Mouse (Mus musculus) cerebellum, adult 9-10 months (tissue): ENCODE results near the gene Intu.

Source experiments
- DNase-seq: peaks from one replicate; pipeline ENCODE4 v3.0.0; 2022

Gene Intu

GRCm38 (mm10) chr3:40685855-40686515 lies 154.9 kb downstream of the Intu start:
- DNase-seq, result no peak

DNA sequence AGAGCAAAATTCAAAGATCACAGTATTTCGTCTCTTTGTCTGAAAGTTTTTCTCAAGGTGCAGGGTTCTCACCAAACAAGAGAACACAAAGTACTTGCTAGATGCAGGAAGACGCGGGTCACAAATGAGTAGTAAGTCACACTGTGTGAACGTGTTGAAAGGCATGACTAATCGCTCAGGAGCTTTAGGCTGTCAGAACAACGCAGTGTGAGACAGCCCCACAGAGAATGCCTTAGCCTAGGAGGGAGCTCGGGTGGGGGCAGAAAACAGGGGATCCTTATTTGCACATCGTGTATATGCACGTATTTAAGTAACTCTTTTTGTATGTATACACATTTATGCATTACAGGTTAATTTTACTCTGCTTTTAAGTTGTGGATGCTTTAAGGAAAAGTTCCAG lies 155.8 kb downstream of the Intu start:
- DNase-seq, result no peak

GRCm38 (mm10) chr3:40687588-40687987 lies 156.5 kb downstream of the Intu start:
- DNase-seq, result no peak

DNA sequence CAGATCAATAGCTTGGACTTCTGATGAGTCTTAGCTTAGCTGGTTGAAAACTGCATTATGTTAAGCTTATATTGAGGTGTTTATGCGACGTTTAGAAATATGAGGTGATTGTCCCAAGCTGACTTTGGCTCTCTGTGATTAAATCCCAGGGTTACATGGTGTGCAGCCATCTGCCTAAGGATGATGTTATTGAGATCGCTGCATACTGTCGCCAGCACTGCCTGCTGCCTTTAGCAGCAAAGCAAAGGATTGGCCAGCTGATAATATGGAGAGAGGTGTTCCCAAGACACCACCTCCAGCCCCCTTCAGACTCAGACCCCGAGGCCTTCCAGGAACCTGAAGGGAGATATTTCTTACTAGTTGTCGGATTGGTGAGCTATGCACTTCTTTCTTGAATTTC lies 160.5 kb downstream of the Intu start:
- DNase-seq, result peak; percentile 71

DNA sequence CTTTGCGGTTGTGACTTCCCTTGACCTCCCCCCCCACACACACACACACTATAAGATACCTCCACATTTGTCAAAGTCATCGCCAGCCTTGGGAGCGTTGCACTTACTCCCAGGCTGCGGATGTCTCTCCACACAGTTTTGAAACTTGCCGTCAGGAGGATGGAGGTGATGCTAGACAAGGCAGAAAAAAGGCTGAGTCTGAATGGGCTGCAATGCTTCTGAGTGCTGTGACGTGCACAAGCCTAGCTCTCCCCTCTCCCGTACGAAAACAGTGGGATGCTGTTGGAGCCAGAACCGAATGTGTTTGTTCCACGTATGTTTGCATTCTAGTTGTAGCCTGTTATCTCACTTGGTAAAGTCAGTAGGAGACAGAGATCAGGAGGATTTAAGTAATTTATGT lies 162.3 kb downstream of the Intu start:
- DNase-seq, result no peak

GRCm38 (mm10) chr3:40693960-40694359 lies 162.9 kb downstream of the Intu start:
- DNase-seq, result no peak

DNA sequence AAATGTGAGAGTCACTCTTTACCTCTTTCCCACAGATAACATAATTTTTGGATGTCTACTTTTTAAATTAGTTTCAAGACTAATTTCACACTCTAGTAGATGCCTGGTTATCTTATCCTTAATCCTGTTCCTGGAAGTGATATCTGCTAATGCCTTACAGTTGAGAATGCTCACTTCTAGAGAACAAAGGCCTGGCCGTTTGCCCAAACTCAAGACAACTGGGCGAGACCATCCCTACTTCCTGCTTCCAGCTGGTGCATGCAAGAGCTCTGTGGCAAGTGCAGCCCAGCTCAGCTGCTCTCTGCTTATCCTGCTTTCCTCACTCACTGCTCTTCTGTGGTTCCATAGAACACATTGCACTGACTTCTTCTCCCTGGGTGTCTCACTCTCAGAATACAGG lies 163.4 kb downstream of the Intu start:
- no peak for DNase-seq

DNA sequence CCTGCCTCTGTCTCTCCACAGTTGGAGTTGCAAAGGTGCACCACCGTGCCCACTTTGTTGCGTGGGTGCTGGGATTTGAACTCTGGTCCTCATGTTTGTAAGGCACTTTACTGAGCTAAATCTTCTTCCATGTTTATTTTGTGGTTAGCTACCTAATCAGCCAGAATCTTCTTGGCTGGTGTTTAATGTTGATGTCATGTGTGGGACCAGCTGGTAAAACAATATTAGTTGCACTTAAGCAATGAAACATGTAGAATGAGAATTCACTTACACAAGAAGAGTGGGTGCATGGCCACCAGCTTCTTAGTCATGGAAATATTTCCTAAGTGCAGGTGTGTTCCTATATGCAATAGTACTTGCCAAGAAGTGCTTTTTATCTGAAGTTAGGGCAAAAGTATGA lies 164.1 kb downstream of the Intu start:
- no peak for DNase-seq

DNA sequence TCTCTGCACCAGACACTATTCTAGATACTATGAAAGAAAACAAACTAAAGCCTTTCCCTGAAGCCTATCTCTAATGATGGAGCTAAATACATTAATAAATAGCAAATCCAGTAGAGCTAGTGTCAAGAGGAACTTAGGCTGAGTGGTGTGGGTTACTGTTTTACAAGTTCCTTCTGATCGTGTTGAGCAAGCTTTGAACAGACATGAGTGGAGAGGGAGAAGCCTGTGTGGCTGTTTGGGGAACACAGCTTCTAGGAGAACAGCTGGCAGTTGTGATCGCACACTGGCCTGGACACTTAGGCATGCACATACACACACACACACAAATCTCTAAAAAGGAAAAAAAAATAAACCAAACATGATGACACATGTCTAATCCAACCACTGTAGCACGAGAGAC lies 167.7 kb downstream of the Intu start:
- DNase-seq, result no peak

DNA sequence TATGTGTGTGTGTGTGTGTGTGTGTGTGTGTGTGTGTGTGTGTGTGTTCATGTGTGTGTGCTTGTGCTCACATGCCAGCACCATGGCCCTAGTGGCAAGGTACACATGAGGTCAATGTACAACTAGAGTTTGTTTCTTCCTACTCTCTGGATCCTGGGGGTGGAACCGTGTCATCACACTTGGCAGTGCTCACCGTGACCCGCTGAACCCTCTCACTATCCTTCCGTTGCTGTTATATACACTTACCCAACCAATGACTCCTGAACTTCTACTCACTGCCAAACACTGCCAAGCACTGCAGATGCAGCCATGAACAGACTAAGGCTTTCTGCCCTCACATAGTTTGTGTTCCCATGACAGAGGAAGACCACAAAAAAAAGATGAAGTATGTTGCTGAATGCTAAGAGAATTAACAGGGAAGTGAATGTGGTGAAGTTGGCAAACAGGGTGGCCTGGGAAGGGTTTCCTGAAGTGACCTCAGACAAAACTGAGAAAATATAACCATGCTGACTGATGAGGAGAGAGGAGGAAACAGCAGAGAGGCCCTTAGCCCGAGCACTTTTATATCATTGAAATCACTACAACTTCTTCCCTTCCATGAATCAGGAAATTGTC lies 173.8 kb downstream of the Intu start:
- DNase-seq, result no peak

DNA sequence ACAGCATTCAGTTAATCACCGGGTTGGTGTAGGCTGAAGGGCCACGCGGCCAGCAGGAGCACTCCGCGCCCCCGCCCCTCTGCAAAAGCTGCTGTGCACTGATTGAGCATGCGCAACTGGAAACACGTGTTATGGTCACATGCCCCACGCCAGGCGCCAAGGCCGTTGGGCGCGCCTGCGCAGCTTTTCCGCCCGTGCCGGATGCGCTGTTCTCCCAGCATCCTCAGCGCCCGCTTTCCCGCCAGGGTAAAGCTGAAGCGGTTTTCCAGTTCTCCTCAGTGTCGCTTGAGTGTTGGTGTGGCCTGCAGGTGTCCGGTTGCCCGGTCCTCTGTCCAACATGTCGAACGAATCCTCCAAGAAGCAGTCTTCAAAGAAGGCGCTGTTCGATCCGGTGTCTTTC lies 177.6 kb downstream of the Intu start, which contains the start of gene Slc25a31:
Gene Slc25a31, plus strand, starts transcription at position 201 of the 400 bp plus-strand sequence.
- no peak for DNase-seq

- no peak for DNase-seq
Observed at GRCm38 (mm10) chr3:40716056-40716455, 185.0 kb downstream of the Intu start.

- no peak for DNase-seq
Observed at GRCm38 (mm10) chr3:40719022-40719421, 187.9 kb downstream of the Intu start.

DNA sequence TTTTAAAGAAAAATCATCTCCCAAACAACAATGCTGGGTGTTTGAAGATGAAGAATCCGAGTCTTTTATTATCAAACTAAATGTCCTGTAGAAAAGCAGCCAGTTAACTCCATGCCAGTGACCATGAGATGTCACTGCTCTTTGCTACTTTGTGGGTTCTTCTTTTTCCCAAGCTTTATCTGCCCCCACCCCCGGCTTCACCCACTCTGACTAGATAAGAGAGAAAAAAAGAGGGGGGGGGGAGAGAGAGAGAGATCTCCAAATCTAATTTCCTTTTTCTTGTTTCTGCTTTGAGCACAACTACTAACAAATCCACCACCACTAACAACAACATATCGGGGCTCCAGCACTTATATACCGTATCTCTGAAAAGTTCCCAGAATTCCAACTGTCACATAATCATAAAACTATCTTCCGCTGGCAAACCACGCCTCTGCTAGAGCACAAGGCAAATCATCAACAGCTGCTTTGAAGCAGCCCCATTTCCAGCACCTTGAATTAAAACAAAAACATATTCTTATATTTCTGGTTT lies 207.4 kb downstream of the Intu start:
- DNase-seq, result no peak

GRCm38 (mm10) chr3:40744024-40744835 lies 213.1 kb downstream of the Intu start, which contains the start of gene Hspa4l:
Gene Hspa4l, plus strand, starts transcription at chr3:40744495.
- no peak for DNase-seq

- peak; percentile 94 for DNase-seq
Observed at GRCm38 (mm10) chr3:40744836-40745660, 214.0 kb downstream of the Intu start.

DNA sequence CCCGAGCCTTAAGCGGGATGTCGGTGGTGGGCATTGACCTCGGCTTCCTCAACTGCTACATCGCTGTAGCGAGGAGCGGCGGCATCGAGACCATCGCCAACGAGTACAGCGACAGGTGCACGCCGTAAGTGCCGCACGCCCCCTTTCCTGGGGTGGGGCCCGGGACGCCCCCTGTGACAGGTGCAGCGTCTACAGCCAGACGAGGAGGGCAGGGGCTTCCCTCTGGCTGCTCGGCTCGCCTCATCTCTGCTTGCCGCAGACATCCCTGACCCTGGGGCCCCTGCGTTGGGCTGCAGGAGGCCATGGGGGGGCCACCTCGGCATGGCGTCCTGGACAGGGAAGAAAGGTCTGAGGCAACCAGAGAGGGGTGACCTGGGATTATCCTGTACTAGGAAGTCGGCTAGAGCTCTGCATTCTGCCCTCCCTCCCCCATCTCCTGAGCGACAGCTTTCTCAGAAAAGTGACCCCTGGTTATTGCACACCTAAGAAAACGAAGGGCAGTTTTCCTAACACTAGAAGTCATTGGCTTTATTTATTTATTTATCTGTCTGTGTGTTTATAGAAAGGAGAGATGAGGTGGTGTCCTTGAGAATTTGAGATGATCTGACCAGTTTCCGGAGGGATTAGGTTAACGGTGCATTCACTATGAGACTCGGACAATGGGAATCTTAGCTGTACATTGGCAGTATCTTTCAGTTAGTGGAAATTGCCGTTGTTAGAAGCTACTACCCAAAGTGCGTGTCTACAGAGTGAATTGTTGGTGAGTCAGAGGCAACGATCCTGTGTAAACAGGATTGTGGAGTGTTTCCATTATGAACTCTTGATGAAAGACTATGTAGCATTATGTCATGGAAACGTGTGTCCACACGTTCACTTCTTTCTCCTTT lies 214.8 kb downstream of the Intu start:
- DNase-seq, result no peak
